Mouse (Mus musculus) kidney, adult 11 months (tissue): ENCODE results near the gene Slco6c1.

Experiments
- DNase-seq: peaks from one replicate; pipeline ENCODE4 v3.0.0; 2022

Gene Slco6c1

GRCm38 (mm10) chr1:97128201-97128600 lies at the start of gene Slco6c1:
TSS of gene Slco6c1 (minus strand) at chr1:97128301.
- DNase-seq = no peak

GRCm38 (mm10) chr1:97038982-97039381 lies 89.1 kb downstream of the Slco6c1 start:
- DNase-seq = no peak

GRCm38 (mm10) chr1:97038548-97038947 lies 89.6 kb downstream of the Slco6c1 start:
- no peak for DNase-seq

- DNase-seq = no peak
Measured at GRCm38 (mm10) chr1:97037955-97038354, 90.1 kb downstream of the Slco6c1 start.

- no peak for DNase-seq
Measured at GRCm38 (mm10) chr1:97021388-97021787, 106.7 kb downstream of the Slco6c1 start.

- no peak for DNase-seq
Measured at GRCm38 (mm10) chr1:97019404-97019803, 108.7 kb downstream of the Slco6c1 start.

GRCm38 (mm10) chr1:97018978-97019377 lies 109.1 kb downstream of the Slco6c1 start:
- DNase-seq = peak; percentile 8
